Mouse (Mus musculus): Measurements from ENCODE around the gene Supt5. TPM values are rescaled to one million over a fixed set of nuclear protein-coding genes. Genes with fewer than 3 reads are reported as not detected.

Supt5 gene
- total RNA-seq, 2 experiments from 2014 or later, result 53.4 to 60.9 TPM

GRCm38 (mm10) chr7:28301616-28302433 lies 36.7 kb downstream of the Supt5 start, which contains the start of gene Dll3:
Dll3 (minus strand) TSS chr7:28302238.
- DNase-seq, result peak; percentile 31 to 64

- peak; percentile 24 to 27 for DNase-seq
Measured at GRCm38 (mm10) chr7:28298837-28299625, 39.5 kb downstream of the Supt5 start.

- peak; percentile 29 to 40 for DNase-seq
Measured at GRCm38 (mm10) chr7:28294481-28294880, 44.1 kb downstream of the Supt5 start.

DNA sequence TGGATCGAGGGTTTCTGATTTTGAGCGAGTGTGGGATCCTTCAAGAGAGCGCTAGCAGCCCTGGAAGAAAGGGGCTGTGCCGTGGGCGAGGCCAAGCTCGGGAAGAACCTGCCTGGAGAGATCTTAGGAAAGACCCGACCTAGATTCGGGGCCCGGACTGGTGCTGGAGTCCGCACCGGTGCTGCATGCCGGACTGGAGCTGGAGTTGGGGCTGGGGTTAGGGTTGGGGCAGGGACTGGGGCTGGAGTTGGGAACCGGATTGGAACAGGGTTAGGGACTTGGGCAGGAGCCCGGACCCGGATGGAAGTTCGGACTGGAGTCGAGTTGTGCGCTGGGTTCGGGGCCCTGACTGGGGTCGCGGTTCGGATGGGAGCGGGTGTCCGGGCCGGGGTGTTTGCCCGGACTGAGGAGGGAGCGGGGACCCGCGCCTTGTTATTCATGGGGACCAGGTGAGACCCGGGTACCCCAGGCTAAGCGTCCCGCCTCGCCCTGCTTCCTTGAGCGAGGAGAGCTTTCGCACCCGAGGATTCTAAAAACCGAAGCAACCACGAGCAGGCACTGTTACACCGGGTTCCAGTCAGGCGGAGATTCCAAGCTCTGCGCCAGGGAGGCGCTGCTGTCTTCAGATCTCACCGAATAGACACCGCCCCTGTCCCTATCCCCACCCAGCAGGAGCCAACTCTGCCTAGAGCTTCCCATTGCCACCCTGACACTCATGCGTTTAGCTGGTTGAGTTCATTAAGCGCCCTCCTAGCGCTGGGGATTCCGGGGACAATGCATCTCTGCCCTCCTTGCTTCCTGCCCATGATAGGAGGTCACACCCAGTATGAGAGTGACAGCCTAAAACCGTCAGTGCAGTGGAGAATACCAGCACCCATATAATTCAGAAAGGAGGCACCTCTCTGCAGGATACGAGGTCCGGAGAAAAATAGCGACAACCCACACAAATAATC lies 47.6 kb downstream of the Supt5 start, which contains the start of gene Selenov:
Gene Selenov, minus strand, starts transcription at position 549 of the 953 bp plus-strand sequence.
- no peak for DNase-seq

DNA sequence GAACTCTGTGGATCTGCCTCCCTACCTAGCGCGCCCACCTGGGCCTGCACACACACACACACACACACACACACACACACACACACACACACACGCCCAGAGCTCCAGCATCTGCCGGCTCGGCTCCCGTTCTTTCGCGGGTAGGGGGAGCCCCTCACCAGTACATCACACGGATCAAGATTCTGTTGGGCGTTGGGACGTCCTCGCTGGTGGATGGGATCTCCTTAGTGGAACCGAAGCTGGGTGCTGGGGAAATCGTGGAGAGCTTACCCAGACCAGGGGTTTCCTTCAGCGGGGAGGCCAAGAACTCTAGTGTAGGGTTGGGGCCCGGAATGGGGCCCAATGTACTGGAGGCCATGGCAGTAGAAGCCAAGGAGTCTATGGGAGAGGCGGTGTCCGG lies 48.4 kb downstream of the Supt5 start:
- no peak for DNase-seq

GRCm38 (mm10) chr7:28280630-28281029 lies 57.9 kb downstream of the Supt5 start:
- no peak for DNase-seq

GRCm38 (mm10) chr7:28278279-28278652 lies 60.3 kb downstream of the Supt5 start:
- DNase-seq, result peak; percentile 5 to 22

DNA sequence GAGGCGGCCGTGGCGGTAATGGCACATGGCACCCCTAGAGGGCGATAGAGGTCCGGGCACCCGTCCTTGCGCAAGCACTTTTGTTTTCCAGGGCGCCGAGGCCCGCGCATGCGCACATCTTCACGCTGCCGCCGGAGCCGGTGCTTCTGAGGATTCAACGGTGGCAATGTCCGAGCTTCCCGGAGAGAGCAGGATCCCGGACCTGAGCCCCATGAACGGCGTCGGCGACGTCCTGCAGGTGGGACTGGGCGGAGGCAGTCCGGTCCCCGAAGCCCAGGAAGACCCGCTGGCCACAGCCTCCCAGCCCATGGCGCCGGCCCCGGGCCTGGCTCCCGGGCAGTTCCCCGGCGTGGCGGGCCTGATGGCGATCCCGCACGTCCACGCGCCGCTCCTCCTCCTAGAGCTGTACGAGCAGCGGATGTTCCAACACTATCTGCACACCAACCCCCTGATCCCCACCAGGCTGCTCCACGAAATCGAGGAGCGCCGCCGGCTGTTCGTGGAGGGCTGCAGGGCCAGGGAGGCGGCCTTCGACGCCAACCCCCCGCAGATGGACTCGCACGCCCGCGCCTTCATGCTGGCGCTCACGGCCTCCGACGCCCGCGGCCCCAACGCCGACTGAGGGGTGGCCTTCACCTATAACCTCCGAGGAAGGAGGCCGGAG lies 60.8 kb downstream of the Supt5 start, which contains the start of gene Eid2b:
Gene Eid2b, plus strand, starts transcription at position 125 of the 664 bp plus-strand sequence.
- DNase-seq, result peak; percentile 95 to 96

DNA sequence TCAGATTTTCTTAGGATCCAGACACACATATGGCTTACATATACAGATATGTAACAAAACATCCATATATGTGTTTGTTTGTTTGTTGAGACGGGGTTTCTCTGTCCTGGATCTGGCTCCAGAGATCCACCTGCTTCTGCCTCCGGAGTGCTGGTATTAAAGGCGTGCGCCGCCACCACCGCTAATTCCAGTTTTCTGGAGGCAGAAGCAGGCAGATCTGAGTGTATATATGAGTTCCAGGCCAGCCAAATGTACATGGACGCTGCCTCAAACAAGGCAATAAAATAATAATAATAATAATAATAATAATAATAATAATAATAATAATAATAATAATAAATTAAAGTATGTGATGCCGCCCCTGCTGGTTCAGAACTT lies 61.3 kb downstream of the Supt5 start:
- no peak for DNase-seq

DNA sequence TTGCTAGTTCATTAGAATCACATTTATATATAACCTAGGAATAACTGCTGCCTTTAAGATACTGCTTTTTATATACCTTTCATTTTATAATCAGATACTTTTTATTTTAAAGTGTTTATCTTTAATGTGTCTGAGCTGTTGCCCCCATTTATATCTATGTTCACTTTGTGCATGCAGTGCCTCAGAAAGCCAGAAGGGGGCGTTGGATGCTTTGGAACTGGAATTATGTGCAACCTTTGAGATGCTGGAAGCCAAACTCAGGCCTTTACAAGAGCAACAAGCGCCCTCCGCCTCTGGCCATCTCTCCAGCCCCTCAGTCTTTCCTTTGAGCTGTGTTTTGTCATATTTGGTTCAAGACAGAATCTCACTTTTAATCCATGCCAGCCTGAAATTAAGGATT lies 66.8 kb downstream of the Supt5 start:
- no peak for DNase-seq

DNA sequence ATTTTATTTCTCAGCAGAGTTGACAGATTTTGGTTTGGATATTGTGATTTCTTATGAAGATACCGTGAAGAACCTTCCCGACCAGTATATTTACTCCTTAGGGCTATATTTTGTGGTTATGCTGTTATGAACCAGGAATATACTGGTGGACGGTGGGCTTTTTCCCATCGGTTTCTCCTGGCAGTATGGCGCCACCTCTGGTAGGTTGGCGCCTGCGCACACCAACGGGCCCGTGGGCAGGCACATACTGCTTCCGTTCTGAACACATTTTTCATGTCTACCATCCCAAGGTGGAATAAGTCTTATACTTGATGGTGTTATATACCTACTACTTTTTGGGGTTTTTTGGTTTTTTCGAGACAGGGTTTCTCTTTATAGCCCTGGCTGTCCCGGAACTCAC lies 69.2 kb downstream of the Supt5 start:
- DNase-seq, result no peak

DNA sequence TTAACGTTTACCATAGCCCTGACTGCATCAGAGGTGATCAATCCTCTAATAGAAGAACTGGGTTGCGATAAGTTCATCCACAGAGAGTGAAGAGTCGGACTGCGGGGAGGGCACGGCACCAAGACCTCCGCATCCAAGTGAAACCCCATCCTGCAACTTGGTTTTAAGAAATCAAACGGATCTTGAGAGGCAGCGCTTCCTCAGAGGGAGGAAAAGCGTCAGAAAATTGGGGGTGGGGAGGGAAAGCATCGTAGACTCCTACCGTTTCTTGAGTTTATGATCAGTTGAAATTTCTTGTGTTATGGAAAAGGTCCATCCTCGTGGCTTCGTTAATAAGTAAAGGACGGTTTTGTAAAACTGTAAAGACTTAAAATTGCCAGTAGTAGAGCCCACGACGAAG lies 70.0 kb downstream of the Supt5 start:
- DNase-seq, result no peak

GRCm38 (mm10) chr7:28268042-28268531 lies 70.5 kb downstream of the Supt5 start:
- peak; percentile 62 to 69 for DNase-seq

DNA sequence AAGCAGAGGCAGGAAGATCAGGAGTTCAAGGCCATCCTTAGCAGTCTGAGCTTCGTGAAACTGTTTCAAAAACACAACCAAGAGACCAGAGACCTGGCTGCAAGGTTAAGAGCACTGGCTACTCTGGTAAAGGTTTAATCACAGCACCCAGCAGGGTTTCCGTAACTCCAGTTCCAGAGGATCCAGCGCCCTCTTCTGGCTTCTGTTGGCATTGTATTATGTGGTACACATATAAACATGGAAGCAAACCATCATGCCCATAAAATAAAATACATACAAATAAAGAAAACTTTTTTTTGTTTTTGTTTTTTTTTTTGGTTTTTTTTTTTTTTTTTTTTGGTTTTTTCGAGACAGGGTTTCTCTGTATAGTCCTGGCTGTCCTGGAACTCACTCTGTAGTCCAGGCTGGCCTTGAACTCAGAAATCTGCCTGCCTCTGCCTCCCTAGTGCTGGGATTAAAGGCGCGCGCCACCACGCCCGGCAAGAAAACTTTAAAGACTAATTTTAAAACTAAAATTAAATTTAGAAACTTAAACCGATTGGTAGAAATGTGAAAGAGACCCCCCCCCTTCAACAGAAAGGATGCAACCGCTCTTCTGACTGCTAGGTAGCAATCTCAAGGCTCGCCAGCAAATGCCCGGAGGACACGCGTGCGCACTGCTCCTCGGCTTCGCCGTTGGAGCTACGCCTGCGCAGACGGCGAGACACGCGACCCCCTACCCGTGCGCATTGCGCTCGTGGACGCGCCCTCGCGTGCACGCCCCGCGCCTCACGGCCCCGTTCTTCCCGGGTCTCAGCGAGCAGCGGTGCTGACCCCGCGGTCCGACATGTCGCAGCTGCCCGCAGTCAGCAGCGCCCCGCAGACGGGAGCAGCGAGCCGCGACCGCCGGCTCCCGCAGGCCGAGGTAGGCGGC lies 71.2 kb downstream of the Supt5 start, which contains the start of gene Eid2:
Gene Eid2, plus strand, starts transcription at position 753 of the 913 bp plus-strand sequence.
- peak; percentile 84 to 85 for DNase-seq

- DNase-seq, result no peak
Measured at GRCm38 (mm10) chr7:28265391-28265790, 73.2 kb downstream of the Supt5 start.
